ENCODE assay signal across 20 mouse cellular contexts in genomic region chr5:140852435-140852996, GRCm38 (mm10). TPM values are rescaled to one million over a fixed set of nuclear protein-coding genes. Genes with fewer than 3 reads are reported as not detected.
DNase-seq lines count a peak whose midpoint lies in the region; ATAC-seq lines count a peak whose summit lies in the region.
"Had no signal": no experiment of that assay in that cellular context is flagged by ENCODE, and none has a peak within 500 bp of the region (broad histone marks: within the 10 kb centered on the region; RNA-seq: fewer than 3 reads in every experiment).

No protein-coding gene starts in this region.

- H3K4me2 ChIP-seq in neural tube, embryonic 11.5 days (ENCODE audit: low read depth), result no peak overlapping the region
- peak overlapping the region; percentile 36 for H3K4me2 ChIP-seq in liver, embryonic 15.5 days
- no peak overlapping the region for H3K4me2 ChIP-seq in midbrain, embryonic 16.5 days (ENCODE audit: low read length)
- H3K4me2 ChIP-seq: heart, embryonic 13.5 days; midbrain, embryonic 12.5 days had no signal

- no peaks in the 10 kb centered on the region for H3K9me3 ChIP-seq in neural tube, embryonic 11.5 days (ENCODE audit: control insufficient read depth, low read length)
- H3K9me3 ChIP-seq in liver, embryonic 15.5 days (replicated peaks), result no peaks in the 10 kb centered on the region
- no peaks in the 10 kb centered on the region for H3K9me3 ChIP-seq in midbrain, embryonic 16.5 days (replicated peaks; ENCODE audit: control insufficient read depth, low read length, poor library complexity, severe bottlenecking)

- 66% methylated on average over 12 of the region's 12 CpGs for WGBS in neural tube, embryonic 11.5 days
- 62% methylated on average over 12 of the region's 12 CpGs for WGBS in liver, embryonic 15.5 days (ENCODE audit: insufficient replicate concordance)
- 86% methylated on average over 12 of the region's 12 CpGs for WGBS in midbrain, embryonic 16.5 days

- ATAC-seq in neural tube, embryonic 11.5 days (ENCODE audit: insufficient read depth, low FRiP score, low TSS enrichment), result peak; percentile 13; the same call in 1 of the 2 replicates
- peak; percentile 69 for ATAC-seq in liver, embryonic 15.5 days (ENCODE audit: insufficient read depth)
- ATAC-seq in midbrain, embryonic 16.5 days, result no peak
- ATAC-seq: activated CD4-positive, CD25-positive, alpha-beta regulatory T cell, adult 4 months; Patski had no signal

- H3K27ac ChIP-seq in neural tube, embryonic 11.5 days (ENCODE audit: low read depth, low read length), result no peak overlapping the region
- H3K27ac ChIP-seq in liver, embryonic 15.5 days (replicated peaks), result 0 out of 2 replicates have a peak overlapping the region, but pooled peaks have one; percentile 14
- H3K27ac ChIP-seq in midbrain, embryonic 16.5 days (ENCODE audit: low read length), result no peak overlapping the region
- H3K27ac ChIP-seq: forebrain, embryonic 10.5 days; heart, embryonic 13.5 days; midbrain, embryonic 12.5 days had no signal

- H3K27me3 ChIP-seq in neural tube, embryonic 11.5 days (ENCODE audit: control insufficient read depth, insufficient read depth, low read length), result no peaks in the 10 kb centered on the region
- no peaks in the 10 kb centered on the region for H3K27me3 ChIP-seq in liver, embryonic 15.5 days
- no peaks in the 10 kb centered on the region for H3K27me3 ChIP-seq in midbrain, embryonic 16.5 days (ENCODE audit: control insufficient read depth, insufficient read depth, low read depth, low read length)
- H3K27me3 ChIP-seq: heart, embryonic 13.5 days; midbrain, embryonic 12.5 days had no signal

- H3K4me1 ChIP-seq in neural tube, embryonic 11.5 days (ENCODE audit: control insufficient read depth, insufficient read depth, low read length), result 0 out of 2 replicates have a peak, but pooled peaks cover 3% of the 10 kb centered on the region
- H3K4me1 ChIP-seq in liver, embryonic 15.5 days (replicated peaks), result peaks cover 5% of the 10 kb centered on the region; the same call in 1 of the 2 replicates
- H3K4me1 ChIP-seq in midbrain, embryonic 16.5 days (ENCODE audit: control insufficient read depth, insufficient read depth, low read length), result no peaks in the 10 kb centered on the region
- H3K4me1 ChIP-seq: heart, embryonic 13.5 days; midbrain, embryonic 12.5 days had no signal

- no peaks in the 10 kb centered on the region for H3K36me3 ChIP-seq in neural tube, embryonic 11.5 days (ENCODE audit: control insufficient read depth, insufficient read depth, low read length)
- H3K36me3 ChIP-seq in liver, embryonic 15.5 days (replicated peaks), result no peaks in the 10 kb centered on the region
- no peaks in the 10 kb centered on the region for H3K36me3 ChIP-seq in midbrain, embryonic 16.5 days (ENCODE audit: control insufficient read depth, insufficient read depth, low read length)
- H3K36me3 ChIP-seq: forebrain, embryonic 10.5 days; heart, embryonic 13.5 days; midbrain, embryonic 12.5 days had no signal

- H3K4me3 ChIP-seq in neural tube, embryonic 11.5 days (ENCODE audit: low read depth, low read length), result no peak overlapping the region
- H3K4me3 ChIP-seq in liver, embryonic 15.5 days (replicated peaks), result no peak overlapping the region
- no peak overlapping the region for H3K4me3 ChIP-seq in midbrain, embryonic 16.5 days (ENCODE audit: low read depth, low read length)
- H3K4me3 ChIP-seq: forebrain, embryonic 10.5 days; heart, embryonic 13.5 days; midbrain, embryonic 12.5 days had no signal

- H3K9ac ChIP-seq in neural tube, embryonic 11.5 days (ENCODE audit: low read length), result no peak overlapping the region
- H3K9ac ChIP-seq in liver, embryonic 15.5 days, result no peak overlapping the region
- no peak overlapping the region for H3K9ac ChIP-seq in midbrain, embryonic 16.5 days (ENCODE audit: low read depth, low read length)
- H3K9ac ChIP-seq: heart, embryonic 13.5 days; midbrain, embryonic 12.5 days had no signal

- DNase-seq in neural tube, embryonic 11.5 days (ENCODE audit: low spot score), result no peak
- no peak for DNase-seq in neural tube, embryonic 10.5 days (ENCODE audit: extremely low spot score, low spot score)
- peak; percentile 28 to 63 for DNase-seq in kidney, postnatal 25 days
- DNase-seq in yolk sac, embryonic 10.5 days (ENCODE audit: low spot score), result peak; percentile 77
- DNase-seq in c-Kit-positive CD71-positive TER-119-positive erythroid progenitor cells, embryonic 14.5 days (ENCODE audit: low spot score), result no peak
- DNase-seq: adrenal gland, postnatal 25 days; cerebellum, adult 8-10 months; heart, adult 11 months; heart, postnatal 4 days; lung, adult 18-20 months; lung, postnatal 36 days; spleen, adult 18-20 months; thymus, adult 2 months had no signal

RNA-seq across cellular contexts. Expression of gene Gna12, which starts 22.3 kb away (rescaled TPM):
- 60.3 and 65.0 TPM in 2 replicates for polyA plus RNA-seq in neural tube, embryonic 11.5 days (2014; fragmentation: Nextera tagmentation; extraction: Ambion mirVana)
- 14.1 and 18.9 TPM in 2 replicates for polyA plus RNA-seq in liver, embryonic 15.5 days (2015; fragmentation: Nextera tagmentation; extraction: Ambion mirVana)
- polyA plus RNA-seq in midbrain, embryonic 16.5 days (2015; fragmentation: Nextera tagmentation; extraction: Ambion mirVana), result 9.3 and 11.0 TPM in 2 replicates

Comparison
In these comparisons a context has a peak if more than half of its experiments do, and no peak if none do; other contexts are left out.
1. DNase-seq: peak in kidney, postnatal 25 days (2 of 2) and yolk sac, embryonic 10.5 days (single experiment); none in neural tube, embryonic 11.5 days (single experiment), neural tube, embryonic 10.5 days (single experiment) and c-Kit-positive CD71-positive TER-119-positive erythroid progenitor cells, embryonic 14.5 days (single experiment).